In genomic region chr13:94343192-94343591, GRCm38 (mm10) we compare ENCODE assay signal across 1 mouse cellular context.
TF ChIP-seq lines count a peak whose summit lies in the region.

No protein-coding gene starts in this region.

TF ChIP-seq in MEL, 35 proteins besides CTCF, POLR2A, EP300 and RAD21:
- no peak for TF ChIP-seq TAL1 (IDR thresholded peaks at IDR 0.05; ENCODE audit: low read length)
- TF ChIP-seq CHD2 (IDR thresholded peaks at IDR 0.05; ENCODE audit: low read length), result no peak
- no peak for TF ChIP-seq POLR2AphosphoS5 (IDR thresholded peaks at IDR 0.05; ENCODE audit: borderline replicate concordance, low read depth, low read length)
TF ChIP-seq in MEL: peak in this region for 0.
